Mouse (Mus musculus): Measurements from ENCODE around the gene Dhdh.
A peak's percentile ranks its signal among the peaks of the same experiment; 100 is the strongest.
"Not testable (repeated sequence)": the region's sequence is repeated elsewhere in the genome, so short reads cannot be mapped to it uniquely, and the experiment has no call there.

GRCm38 (mm10) chr7:45516846-45517245, 28.2 kb upstream of the Dhdh start:
- peak; percentile 60 for TF ChIP-seq CTCF (IDR thresholded peaks at IDR 0.05; ENCODE audit: low read depth)
- not testable (repeated sequence) for TF ChIP-seq EP300 (IDR thresholded peaks at IDR 0.05; ENCODE audit: low read depth)

All from liver, embryonic 14.5 days (tissue).